Mouse (Mus musculus): ENCODE measurements around the gene Wdr73.

GRCm38 (mm10) chr7:80844691-80845090 lies 56.4 kb downstream of the Wdr73 start:
- TF ChIP-seq MAX (IDR thresholded peaks at IDR 0.05; ENCODE audit: low read length), result no peak
- TF ChIP-seq USF1 (IDR thresholded peaks at IDR 0.05; ENCODE audit: low read depth, low read length), result no peak
- no peak for TF ChIP-seq POLR2A (IDR thresholded peaks at IDR 0.05; ENCODE audit: control insufficient read depth in 1 of 2, insufficient read depth in 1 of 2, low read depth in 1 of 2, low read length in 2 of 2, poor library complexity in 1 of 2)
- TF ChIP-seq KAT2A (conservative IDR thresholded peaks at IDR 0.05; ENCODE audit: low read depth, low read length), result no peak
